Mouse (Mus musculus) frontal cortex, postnatal 10 days (tissue): ENCODE results near the gene Cmtr2.
A peak's percentile ranks its signal among the peaks of the same experiment; 100 is the strongest.

Source experiments
- DNase-seq, 2 experiments: peaks; one replicate each; pipeline ENCODE4 v3.0.0; 2022; ENCODE audit warnings: low spot score in 2 of 2, mixed read lengths in 1 of 2

The Cmtr2 gene

DNA sequence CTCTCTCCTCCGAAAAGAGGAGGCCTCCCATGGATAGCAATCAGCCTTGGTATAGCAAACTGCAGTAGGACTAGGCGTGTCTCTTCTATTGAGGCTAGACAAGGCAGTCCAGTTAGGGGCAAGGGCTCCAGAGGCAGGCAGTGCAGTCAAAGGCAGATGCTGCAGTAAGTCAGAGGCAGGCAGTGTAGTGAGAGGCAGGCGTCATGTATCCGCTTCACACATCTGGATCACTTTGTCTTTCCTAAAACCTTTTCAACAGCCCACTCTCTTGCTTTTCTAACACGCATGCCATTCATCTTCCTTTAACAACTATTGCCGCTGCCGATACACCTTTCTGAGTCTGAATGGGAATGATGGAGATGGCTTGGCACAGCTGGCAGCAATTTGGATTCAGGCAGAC, at the start of gene Cmtr2:
Gene Cmtr2 (plus strand): TSS at position 301 of the 400 bp plus-strand sequence.
- no peak for DNase-seq

- no peak for DNase-seq
These were observed 49.2 kb upstream of the Cmtr2 start for GRCm38 (mm10) chr8:110166270-110166669.

DNA sequence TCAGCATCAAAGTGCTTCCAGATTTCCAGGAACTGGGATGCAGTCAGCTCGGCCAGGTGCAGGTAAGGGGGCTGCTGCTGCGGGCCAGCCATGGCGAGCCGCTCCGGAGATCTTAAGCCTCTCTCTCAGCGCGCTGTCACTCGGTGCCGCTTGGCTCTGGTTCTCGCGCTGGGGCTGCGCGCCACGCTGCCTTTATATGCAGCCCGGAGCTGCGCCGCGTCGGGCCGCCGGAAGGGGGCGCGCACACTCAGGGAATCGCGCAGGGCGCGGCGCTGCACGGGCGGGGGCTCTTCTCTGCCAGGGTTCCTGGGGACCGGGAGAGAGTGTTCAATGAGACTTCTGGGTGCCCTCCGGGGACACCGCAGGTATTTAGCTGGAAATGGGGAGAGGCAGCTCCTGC, 47.4 kb upstream of the Cmtr2 start, which contains the start of gene Calb2:
Gene Calb2 (minus strand): TSS at position 165 of the 400 bp plus-strand sequence.
- peak; percentile 46 to 77 for DNase-seq

- no peak for DNase-seq
These were observed 43.3 kb upstream of the Cmtr2 start for GRCm38 (mm10) chr8:110172161-110172560.

DNA sequence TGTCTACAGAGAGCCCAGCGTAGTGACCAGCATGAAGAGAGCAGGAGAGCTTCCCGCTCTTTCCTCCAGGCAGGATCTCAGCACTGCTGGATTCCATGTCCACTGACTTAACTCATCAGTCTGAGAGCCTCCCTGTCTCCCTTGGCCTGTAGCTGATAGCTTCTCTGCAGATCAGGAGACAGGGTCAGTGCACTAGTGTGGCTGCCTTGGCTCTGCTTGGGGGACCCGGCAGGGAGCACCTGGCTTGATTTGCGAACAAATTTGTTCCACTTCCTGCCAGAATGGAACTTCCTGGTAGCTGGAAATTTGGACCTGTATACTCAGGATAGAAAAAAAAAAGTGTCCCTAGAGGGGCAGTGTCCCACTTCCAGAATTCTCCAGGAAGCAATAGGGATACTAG, 40.6 kb upstream of the Cmtr2 start:
- no peak for DNase-seq

- DNase-seq, result peak; percentile 51 to 53
These were observed 37.9 kb upstream of the Cmtr2 start for GRCm38 (mm10) chr8:110177359-110178155.

DNA sequence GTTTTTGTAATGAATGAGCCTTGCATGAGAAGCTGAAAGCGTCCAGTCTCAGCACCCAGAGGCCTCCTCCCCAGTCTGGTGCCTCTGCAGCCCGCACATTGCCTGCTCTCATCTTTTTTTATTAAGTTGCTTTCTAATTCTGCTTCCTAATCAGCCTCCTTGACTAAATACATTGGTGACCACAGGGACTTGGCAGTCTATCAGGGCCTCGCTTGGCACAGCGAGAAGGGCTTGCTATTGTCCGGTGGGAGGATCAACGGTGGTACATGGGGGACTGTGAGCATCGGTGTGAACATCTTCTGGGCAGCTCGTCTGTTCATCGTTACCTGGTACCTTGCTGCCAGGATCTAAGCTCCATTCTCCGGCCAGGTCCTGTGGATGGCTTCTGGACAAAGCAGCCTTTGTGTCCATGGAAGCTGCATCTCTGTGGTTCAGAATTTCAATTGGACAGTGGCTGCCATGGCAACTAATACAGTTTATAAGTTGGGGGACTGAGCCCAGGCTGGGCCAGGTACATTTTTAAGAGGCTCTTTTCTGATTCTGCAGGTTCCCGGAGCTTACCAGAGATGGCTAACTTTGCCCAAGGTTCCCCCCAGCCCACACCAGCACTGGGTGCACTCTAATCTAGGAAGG, 32.6 kb upstream of the Cmtr2 start:
- DNase-seq, result no peak

DNA sequence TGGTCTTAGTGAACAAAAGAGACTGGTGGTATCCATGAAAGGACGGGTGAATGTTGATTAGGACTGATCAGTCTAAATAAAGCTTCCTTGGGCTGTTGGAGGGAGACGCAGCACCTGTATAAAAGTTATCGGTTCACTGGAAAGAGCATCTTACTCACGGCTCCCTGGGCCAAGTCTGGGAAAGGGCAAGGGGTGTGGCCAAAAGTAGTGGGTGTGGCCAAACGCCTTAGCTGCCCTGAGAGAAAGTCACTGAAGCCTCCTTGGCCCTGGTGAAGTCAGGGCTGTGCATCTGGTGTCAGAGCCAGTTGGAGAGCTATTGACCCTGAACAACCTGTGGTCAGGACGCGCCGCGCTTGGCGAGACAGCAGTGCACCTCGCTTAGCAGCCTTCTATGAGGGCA, 31.7 kb upstream of the Cmtr2 start:
- DNase-seq, result no peak

DNA sequence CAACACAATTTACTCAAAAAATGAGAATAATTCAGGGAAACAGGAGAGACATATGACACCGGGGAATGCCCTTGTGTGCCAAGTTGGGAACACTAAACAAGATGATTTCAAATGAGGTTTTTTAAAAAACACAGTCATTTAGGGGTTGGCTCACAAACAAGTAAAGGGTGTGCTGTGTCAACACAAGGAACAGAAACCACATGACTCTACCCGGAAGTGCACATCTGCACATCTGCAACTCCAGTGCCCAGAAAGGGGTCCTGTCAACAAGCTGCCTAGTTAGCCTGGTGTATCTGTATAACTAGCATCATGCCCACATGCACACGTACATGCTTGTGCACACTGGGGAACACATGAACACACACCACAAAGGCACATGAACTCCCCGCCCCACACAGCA, 29.9 kb upstream of the Cmtr2 start:
- DNase-seq, result no peak

GRCm38 (mm10) chr8:110188961-110189750, 26.3 kb upstream of the Cmtr2 start:
- DNase-seq, result no peak

DNA sequence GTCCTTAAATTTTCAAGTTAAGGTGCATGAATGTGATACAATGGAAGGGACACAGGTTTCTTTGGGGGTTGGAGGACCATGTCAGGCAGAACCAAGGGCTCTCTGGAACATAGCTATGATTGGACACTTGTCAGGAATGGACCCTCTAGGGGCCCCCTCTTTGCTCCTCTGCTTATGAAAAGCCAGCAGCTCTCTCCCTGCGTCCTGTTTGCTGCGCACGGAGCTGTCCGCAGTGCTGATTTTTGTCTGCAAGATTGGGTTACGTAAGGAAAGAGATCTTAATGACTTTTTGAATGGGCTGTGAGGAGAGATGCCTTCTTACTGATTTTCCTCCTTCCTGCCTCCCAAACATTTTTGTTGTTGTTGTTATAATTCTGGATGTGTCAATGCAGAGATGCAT, 18.8 kb upstream of the Cmtr2 start:
- no peak for DNase-seq

GRCm38 (mm10) chr8:110201806-110202205, 13.7 kb upstream of the Cmtr2 start:
- no peak for DNase-seq

- no peak for DNase-seq
These were observed 788 bp downstream of the Cmtr2 start for GRCm38 (mm10) chr8:110216253-110216652.

- no peak for DNase-seq
These were observed 1.7 kb downstream of the Cmtr2 start for GRCm38 (mm10) chr8:110217198-110217597.

DNA sequence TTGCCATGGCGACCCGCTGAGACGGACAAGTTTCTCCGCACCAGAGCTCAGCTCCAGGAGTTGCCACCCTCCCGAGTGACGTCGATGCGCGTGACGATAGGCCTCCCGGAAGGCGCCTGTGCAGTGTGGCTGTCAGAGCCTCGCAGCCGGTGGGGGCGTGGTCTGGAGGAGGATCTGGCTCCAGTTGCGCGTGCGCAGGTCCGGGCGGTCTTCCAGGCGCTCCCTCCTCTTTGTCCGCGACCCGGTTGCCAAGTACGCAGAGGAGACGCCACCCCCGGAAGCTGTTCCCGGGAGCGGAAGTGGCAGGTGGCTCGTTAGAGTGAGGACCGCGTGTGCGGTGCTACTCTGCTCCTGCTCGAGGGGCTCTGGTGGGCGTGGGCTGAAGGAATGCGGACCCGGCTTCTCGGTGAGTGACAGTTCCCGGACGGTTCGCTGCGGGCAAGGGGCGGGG, 2.2 kb downstream of the Cmtr2 start:
- peak; percentile 99 to 100 for DNase-seq

- DNase-seq, result no peak
These were observed 3.0 kb downstream of the Cmtr2 start for GRCm38 (mm10) chr8:110218511-110218910.

GRCm38 (mm10) chr8:110220936-110221335, 5.5 kb downstream of the Cmtr2 start:
- DNase-seq, result no peak

DNA sequence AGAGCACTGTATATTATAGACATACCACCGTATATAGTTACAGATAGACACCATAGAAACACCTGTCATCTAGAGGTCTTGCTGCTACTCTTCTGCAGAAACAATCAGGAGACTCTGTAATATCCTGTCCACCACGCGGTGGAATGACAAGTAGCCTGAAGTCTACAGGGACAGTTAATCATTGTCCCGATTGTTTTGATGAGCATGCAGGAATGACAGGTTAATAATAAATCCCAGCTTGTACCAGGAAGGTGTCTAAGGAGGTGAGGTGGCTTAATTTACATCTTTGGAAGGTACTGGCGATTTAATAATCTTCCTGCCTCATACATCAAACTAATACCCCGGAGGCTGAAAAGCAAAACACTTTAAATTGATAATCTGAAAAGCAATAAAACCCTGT, 15.3 kb downstream of the Cmtr2 start:
- no peak for DNase-seq

- no peak for DNase-seq
These were observed 27.1 kb downstream of the Cmtr2 start for GRCm38 (mm10) chr8:110242278-110243177.

DNA sequence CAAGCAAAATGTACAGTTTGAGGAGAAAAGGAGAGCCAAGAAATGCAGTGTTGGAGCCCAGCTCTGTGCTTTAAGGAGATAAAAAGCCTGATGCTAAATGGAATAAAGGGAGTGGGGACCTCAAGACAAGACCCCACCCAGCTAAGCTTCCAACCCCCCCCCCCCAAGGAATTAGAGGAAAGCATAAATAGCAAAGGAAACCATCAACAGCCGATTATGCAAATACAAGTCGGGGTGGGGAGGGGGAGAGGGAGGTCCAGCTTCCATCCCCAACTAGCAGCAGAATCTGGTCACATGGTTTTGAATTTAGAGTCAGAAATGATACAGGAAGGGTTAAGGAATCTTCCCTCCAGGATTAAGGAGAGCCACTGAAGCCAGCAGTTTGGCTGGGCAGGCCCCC, 29.1 kb downstream of the Cmtr2 start:
- DNase-seq, result no peak

DNA sequence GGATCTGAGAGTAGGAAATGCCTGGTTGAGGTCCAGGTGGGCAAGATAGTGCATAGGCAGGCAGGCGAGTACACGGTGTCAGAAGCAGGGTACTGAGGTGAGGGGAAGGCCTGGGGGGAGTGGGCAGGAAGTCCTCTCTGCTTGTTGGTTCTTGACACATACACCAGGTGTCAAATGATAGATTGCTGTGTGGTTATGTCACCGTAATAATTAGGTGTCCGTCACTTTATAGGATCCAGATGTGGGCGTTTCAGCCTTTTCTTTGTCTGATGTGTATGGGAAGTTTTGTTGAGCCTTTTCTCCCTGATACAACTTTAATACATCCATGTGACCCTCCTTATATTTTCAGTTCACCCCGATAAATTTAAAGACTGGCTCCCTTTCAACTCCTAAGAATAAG, 31.8 kb downstream of the Cmtr2 start:
- no peak for DNase-seq
